Mouse (Mus musculus) gastrocnemius, postnatal 36 days (tissue): Measurements from ENCODE around the gene Adamtsl1. TPM values are rescaled to one million over a fixed set of nuclear protein-coding genes. Genes with fewer than 3 reads are reported as not detected.

ENCODE experiments used
- DNase-seq, 2 experiments: peaks; one replicate each; pipeline ENCODE4 v3.0.0; 2022
- intact Hi-C: fragments of 180-260 bp; cut with DNase I; formaldehyde crosslinking; loops from one replicate; pipeline ENCODE4 v1.15.1; 2025
- total RNA-seq, 2 experiments: library from RNA; stranded (reverse); gene quantifications; 2 replicates each; pipeline ENCODE4 v1.2.3; 2021

Gene Adamtsl1
- total RNA-seq, 2 experiments from 2014 or later = 3.8 to 4.2 TPM

DNA sequence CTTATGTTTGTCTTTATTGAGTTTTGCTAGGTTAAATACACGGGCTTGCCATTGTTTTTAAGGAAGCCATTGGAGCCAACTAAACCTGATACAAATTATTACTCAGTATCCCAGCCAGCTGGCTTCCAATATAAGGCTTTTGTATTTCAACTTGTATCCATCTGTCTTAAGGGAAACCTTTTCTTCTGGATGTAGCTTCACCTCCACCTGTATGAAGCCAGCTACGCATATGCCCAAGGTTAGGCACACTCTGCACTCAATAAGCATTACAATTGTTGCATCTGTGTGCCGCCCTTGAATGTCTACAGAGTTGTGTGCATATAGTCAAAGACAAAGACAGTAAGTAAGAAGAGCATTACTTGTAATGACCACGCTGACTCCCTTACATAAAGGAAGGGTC lies 835.4 kb downstream of the Adamtsl1 start:
- DNase-seq = no peak
- intact Hi-C loops = no loop called here

DNA sequence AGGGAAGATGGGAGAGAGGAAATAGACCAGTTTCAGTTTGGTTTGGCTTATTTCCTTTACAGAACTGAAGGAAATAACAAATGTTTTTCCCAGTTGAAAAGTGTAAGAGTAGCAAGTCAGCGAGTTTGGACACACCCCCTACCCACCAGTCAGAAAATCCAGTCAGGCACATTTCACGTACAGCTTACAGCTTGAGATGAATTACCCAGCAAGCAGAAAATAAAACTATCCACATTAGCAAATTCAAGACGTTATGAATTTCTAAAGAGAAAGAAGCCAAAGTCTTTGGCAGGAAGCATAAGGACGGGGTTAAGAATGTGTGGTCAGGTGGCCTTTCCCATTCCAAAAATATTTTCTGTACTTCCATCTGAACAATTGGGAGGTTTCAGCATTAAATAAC lies 838.1 kb downstream of the Adamtsl1 start:
- intact Hi-C loops = no loop called here
- no peak for DNase-seq

DNA sequence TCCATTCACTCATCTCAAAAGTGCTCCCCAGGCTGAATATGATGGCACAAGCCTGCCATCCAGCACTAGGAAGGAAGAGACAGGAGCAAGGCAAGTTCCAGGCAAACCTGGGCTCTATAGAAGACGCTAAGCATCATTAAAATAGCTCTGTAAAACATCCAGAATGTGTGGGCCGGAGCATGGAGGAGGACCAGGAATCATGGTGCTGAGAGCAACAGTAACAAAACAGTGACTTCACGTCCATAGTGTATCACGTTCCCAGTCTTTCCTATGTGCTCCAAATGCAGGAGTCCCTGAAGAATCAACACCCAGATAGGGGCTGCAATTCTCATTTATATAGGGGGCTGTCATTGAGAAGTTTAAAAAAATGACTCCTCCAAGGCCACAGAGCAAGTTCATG lies 839.6 kb downstream of the Adamtsl1 start:
- intact Hi-C loops = no loop called here
- DNase-seq = no peak

DNA sequence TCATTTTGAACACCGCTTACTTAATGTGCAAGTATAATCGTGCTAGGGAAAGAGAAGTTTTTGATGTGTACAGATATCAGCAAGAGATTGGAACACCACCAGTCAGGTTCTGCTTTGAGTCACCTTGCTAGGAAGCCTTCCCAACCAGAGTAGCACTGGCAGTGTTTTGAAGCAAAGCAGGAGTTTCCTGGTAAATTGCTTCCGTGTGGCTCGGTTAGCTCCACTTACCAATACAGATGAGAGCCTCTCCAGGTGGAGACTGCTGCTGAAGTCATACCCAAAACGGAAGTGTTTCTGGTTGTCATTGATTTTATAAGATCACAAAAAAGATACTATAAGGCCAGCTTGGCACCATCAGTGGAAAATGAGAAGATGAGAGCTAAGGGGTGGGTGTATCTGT lies 845.4 kb downstream of the Adamtsl1 start:
- DNase-seq = no peak
- intact Hi-C loops = no loop called here

DNA sequence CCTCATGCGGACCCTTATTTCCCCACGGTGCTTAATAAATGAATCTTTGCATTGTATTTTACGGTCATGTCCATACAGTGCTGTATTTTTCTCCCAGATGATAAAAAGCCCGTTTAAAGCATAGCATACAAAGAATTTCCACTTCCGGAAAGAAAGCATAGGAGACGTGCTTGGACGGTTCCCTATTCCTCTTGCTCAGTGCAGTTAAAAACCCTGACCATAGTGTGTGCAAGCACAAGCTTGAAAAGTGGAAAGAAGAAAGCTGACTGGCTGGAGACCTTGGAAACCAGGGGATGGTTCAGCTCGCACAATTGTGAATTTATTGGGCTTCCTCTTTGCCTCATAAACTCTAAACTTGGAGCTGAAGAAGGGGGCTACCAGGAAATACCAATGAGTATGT lies 855.1 kb downstream of the Adamtsl1 start:
- no peak for DNase-seq
- intact Hi-C loops = no loop called here

DNA sequence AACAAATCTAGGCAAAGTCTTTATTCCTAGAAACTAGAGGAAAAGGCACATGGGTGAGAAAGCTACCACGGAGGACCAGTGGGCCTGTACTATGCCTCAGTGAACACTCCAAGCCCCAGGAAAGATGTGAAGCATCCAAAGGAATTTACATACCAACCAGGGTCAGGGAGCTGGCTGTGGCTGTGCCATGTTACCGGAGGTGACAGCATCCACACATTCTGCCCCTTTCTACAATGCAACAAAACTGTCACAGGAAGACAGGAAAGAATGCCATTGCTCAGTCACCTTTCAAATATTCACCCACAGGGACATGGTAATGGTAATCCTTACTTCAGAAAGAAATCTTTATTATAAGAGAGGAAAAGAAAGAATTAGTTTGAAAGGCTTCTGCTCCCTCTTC lies 859.2 kb downstream of the Adamtsl1 start:
- intact Hi-C loops = no loop called here
- DNase-seq = no peak

DNA sequence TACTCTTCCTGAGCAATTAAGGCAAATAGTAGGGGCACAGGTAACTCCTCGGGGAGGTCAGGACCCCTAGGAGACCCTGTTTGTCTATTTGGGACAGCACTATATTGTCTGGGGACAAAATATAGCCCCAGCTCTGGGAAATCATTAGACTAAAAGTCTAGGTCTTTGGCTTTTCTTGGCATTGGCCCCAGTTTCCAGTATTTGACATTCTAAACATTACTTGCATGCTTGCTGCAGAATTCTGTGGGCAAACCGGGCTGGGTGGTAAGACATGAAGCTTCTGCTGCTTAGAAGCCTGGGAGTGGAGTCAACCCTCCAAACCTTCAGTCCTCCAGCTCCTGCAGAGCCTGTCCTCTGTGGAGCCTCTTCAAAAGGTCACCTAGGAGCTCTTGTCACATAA lies 869.2 kb downstream of the Adamtsl1 start:
- intact Hi-C loops = no loop called here
- DNase-seq = no peak

DNA sequence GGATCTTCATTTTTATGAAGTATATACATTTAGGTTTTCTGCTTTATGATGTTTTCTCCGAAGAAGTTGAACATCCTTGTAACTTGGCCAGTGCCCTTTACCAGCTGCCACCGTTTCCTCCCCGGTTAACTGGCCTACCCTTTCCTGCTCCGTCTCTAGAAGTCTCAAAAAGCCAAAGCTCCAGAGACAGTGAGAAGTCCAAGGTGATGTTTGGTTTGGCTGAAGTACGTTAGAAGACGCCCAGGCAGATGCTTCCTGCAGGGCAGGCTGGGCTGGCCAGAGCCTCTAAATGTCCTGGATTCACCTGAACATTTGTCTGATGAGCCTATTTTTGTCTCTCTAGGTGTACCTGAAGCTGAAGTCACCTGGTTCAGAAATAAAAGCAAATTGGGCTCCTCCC lies 871.1 kb downstream of the Adamtsl1 start:
- intact Hi-C loops = no loop called here
- DNase-seq = no peak

DNA sequence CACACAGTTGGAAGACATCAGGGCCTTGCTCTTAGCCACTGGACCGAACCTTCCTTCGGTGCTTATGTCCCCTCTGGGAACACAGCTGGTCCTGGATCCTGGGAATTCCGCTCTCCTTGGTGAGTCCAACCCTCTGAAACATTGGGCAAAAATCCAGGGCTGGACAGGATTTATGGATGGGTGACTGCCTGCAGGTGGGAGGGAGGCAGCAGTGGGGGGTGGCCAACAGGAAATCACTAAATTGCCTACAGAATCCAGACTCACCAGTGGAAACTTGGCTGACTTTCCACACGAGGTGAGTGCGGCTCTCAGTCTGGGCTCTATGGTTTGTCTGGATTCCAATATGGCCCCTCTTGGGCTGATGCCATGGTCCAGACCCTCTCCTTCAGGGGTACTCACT lies 874.5 kb downstream of the Adamtsl1 start:
- intact Hi-C loops = no loop called here
- DNase-seq = peak in 1 of 2 experiments; percentile 21

DNA sequence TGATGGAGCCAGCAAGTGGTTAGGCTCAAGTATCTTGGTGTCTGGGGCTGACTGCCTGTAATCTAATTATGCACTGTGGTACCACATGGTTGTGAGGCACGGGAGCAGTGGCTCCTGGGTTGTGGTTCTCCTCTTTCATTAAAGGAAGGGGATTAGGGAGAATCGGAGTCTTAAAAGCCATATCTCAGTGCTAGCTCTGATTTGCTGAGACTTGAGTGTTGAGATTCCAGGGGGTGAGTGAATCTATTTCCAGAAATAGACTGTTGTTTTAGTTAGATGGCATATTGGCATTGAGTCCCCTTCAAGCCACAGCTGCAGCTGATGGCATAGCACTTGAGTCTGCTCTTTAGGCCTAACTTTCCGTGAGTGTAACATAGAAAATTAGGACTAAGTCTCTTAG lies 877.2 kb downstream of the Adamtsl1 start:
- DNase-seq = no peak
- intact Hi-C loops = no loop called here

DNA sequence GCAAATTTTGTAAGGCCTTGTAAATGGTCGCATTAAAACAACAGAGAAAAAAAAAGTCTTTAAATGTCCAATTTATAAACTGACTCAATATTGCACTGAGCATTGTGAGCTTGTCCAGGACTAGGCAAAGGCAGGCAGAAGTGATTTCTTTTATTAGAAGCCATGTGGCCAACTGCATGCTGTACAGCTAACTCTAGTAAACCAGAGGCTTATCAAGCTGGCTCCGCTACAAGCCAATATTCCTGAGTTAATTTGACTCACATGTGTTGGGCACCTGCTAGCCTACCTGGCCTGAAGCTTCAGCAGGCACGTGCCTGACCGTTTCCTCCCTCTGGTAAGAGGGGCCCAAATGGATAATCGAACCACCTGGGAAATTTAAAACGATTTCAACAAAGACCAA lies 881.7 kb downstream of the Adamtsl1 start:
- no peak for DNase-seq
- intact Hi-C loops = no loop called here

DNA sequence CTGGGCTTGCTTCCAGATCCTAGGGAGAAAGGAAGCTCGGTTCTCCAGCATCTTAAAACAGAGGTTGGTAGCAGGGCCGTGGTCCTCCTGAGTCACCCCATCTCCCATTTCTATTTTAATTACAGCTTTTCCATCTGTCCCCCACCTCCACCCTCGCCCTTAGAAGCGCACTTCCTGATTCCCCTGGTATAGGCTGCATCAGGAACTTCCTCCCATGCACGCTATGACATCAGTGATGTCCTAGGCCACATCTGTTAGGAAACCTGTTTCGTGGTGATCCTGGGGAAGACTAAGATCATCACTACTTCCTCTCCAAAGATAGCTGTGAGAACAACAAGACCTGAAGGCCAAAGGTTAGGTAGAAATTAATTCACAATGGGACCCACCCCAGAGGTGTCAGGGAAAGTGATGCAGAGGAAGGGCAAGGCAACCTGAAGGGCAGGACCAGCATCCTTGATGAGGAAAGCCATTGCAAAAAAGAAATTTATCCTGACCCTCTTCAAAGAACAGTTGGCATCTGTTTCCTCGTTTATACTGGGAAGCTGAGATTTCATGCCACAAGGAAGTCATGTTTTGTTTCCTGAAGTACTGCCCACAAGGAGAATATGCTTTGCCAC lies 882.8 kb downstream of the Adamtsl1 start:
- intact Hi-C loops = no loop called here

DNA sequence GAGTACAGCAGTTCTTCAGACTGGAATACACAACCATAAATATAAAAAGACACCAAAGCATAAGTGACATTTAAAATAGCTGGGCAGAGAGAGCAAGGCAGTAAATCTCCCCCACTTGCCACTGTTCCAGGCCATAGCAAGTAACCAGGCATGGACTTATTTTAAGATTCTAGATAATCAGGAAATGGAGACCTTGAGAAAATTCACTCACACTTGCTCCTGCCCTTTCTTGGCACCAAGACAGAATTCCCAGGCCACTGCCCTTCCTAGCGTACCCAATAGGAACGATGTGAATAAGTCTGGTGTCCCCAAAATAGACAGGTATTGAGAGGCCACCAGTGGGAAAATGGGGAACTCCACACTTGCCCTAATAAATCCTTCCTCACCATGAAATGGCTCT lies 883.5 kb downstream of the Adamtsl1 start:
- intact Hi-C loops = no loop called here
- no peak for DNase-seq

More for the DNA sequence above, 882.8 kb downstream of the Adamtsl1 start:
- DNase-seq = no peak

DNA sequence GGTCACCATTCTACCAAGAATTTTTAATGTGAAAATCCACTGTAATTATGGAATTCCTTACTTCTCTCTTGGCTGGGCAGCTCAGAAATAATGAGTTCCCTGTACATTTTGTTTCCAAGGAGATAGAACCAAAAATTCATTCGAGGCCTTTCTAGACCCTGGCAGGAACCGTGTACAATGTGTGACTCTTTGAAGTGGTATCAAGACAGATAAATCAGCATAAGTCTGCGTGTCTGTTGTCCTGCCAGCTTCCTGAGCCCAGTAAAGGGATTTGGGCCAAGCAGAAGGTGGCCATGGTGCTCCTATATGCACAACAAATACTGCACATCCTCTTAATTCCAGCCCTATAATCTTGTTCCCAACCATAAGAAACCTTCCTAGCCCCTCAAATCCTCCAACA lies 887.1 kb downstream of the Adamtsl1 start:
- no peak for DNase-seq
- intact Hi-C loops = no loop called here

DNA sequence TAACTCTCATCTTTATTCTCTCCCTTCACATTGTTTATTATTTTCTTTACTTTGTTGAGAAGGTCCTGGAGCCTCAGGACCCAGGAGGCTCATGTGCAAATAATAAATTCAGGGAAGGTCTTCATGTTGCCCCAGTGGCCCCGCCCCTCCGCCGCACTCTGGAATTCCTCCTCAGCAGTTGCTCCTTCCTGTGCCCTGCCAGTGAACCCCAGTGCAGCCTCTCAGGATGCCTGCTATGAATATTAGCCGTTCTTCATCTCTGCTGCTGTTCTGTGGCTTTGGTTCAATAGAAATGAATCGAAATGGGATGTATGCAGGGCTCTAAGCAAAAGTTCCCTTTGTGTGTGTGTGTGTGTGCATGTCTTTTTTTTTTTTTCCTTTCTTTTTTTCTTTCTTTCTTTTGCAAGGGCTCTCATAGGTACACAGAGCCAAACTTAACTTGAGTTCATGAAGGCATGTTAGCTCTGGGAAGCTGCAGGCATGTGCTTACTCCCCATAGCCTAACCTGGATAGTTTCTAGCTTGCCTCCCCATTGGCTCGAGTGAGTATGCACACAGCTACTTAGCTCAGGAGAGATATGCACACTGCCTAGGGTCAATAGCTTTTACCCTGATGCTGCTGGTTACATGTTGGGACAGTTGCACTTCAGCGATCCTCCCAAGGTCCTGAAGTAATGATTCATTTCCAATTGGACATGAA lies 892.7 kb downstream of the Adamtsl1 start:
- no peak for DNase-seq
- intact Hi-C loops = no loop called here

DNA sequence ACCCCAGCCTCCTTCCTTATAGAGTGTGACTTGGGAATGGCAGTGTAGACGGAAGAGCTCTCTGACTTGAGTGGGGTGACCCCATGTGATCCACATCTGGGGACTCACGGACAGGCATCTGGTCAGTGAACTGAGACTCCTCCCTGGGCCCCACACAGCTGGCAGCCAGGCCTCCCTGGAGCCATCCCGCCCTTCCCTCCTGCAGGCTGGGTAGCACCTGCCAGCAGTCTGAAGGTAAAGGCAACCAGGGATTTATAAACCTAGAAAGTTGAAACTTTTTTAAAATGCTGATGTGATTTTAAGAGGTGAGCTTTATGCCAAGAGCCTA lies 893.2 kb downstream of the Adamtsl1 start:
- DNase-seq = no peak
- intact Hi-C loops = no loop called here

DNA sequence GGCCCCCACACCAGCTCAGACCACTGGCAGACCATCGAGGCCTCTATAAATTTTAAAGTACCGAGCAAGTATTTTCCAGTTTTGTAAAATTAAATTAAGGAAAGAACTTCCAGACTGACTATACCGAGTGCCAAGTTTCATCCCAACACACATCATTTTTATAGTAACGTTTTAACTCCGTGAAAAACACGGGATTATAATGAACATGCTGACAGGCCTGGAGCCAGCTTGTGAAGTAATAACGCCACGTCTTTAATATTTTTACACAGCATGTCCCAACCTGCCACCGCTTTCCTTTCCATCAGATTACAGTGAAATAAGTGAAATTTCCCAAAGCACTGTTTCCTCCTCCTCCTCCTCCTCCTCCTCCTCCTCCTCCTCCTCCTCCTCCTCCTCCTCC lies 894.4 kb downstream of the Adamtsl1 start:
- intact Hi-C loops = no loop called here
- no peak for DNase-seq

DNA sequence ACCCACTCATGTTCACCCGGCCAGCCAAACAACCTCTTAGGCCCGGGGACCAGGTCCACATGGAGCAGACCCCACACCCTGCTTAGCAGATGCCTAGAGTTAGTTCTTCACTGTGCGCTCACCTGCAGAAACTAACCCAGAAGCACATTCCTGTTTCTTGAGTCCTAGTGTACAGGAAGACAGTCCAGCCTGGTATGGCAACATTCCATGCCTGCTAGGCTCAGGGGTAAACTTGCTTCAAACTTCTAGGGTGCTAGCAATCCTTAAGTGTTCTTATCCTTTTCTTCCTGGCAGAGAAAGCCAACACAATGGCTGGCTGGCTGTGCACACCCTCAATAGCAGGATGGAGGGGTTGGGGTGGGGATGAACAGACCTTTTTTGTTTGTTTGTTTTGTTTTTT lies 897.0 kb downstream of the Adamtsl1 start:
- DNase-seq = no peak
- intact Hi-C loops = no loop called here

DNA sequence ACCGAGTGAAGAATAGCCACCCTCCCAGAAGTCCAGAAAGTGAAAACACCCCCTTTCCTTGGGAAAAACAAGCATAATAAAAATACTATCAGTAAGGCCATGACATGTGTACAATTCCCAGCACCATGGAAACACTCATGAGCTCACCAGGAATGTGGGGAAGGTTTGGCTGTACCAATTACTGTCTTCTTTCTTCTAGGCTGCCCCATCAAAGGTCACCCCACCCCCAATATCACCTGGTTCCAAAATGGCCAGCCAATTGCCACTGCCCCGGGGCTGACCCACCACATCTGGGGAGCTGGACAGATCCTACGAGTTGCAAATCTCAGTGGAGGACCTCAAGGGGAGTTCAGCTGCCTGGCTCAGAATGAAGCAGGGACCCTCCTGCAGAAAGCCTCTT lies 899.4 kb downstream of the Adamtsl1 start:
- no peak for DNase-seq
- intact Hi-C loops = no loop called here

DNA sequence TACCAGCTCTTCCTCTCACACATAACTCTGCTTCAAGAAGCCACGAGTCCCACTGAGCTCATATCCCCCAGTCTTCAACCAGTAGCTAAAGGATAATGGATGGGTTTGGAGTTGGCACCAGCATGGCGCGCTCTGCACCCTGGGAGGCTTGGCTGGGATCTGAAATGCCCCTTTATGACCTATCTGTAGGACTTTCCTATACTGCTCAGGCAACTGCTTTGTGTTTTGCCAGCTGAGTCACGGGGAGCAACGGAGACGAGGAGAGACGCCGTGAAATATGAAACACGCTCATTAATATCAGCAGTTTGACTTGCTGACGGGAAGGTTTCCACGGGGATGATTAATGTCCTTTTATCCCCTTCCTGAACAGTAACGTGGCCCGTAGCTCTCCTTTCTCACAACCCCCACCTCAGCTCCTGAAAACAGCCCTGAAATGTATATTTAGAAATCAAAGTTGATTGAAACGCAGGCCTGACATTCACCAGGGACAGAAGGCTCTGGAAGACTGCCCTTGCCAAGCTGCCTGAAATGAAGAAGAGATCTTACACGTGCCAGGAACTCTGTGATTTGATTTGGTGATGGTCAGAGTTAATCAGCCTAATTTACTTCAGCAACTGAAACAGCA lies 902.5 kb downstream of the Adamtsl1 start:
- no peak for DNase-seq
- intact Hi-C loops = no loop called here

DNA sequence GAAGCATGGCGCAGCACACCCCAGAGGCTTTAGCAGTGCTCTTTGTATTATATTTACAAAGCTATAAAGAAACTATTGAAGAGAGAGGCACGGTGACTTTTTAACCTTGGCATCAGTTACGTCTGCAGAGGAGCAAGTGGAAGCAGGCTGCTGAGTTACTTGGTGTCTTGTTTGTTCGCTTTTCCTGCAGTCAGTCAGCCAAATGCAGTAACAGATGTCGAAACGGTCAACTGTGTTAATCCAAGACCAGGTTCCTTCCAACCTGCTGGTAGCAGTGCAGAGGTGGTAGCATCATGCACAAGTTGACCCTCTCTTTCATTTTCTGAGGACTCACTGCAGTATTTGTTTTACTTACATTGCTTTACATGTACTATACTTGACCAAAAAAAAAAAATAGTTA lies 908.6 kb downstream of the Adamtsl1 start:
- intact Hi-C loops = no loop called here
- DNase-seq = no peak

DNA sequence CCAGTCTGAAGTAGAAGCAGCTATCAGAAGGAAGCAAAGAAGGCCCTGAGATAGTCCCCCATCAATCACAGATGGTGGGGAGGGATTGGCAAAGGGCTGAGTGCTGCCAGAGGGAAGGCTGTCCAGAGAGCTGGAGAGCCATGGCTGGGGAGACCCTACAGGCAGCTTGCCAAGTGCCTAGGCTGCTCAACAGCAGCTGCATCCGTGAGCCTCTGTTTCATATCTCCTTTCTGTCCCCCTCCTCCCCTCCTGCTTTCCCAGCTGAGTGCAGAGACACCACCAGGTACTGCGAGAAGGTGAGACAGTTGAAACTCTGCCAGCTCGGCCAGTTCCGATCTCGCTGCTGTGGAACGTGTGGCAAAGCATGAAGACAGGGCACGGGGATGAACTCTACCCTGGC lies 911.6 kb downstream of the Adamtsl1 start:
- intact Hi-C loops = no loop called here
- no peak for DNase-seq
